Mouse (Mus musculus) MN1 (cell line): ENCODE results near the gene Dstyk.
A peak's percentile ranks its signal among the peaks of the same experiment; 100 is the strongest.

Experiments
- DNase-seq: peaks from one replicate; pipeline ENCODE4 v3.0.0-alpha.2; 2016; ENCODE audit warnings: low spot score

The Dstyk gene

DNA sequence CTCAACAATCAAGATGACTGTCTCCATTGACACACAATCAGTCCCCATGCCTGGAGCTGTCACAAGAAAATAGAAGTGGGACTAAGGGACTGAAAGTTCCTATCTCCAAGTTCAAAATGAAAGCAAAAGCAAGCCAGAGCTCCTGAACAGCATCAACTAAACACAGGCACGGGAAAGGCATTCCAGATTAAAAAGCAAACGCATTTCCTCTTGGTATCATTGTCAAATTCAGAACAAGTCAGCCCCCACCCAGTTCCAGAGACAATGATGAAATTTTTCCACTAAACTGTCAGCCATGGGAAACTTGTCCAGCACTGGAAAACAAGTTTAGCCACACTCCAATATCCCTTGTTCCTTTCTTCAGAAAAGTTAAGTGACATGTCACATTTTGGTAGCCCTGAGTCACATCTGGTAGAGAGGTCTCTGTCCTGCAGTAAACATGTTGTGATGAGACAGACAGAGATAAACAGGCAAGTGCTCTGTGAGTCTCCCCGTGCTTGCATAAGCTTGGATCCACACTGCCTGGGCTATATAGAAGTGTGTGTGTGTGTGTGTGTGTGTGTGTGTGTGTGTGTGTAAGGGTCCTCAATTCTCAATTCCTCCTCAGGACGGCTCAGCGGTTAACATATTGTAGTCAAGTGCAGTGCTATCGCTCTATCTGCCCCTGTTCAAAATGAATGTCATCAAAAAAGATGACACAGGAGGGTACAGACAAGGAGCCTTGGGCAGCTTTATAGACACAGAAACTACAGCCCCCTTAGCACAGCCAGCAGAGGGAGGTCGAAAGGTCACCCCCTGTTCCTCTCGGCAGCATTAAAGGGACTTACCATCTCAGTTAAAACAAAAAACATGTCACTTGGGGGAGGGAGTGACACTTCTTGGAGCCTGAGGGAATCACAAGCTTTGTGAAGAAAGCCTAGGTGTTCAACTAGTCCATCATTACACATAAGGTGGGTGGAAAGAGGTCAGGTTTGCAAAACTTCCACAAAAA lies 28.2 kb upstream of the Dstyk start:
- no peak for DNase-seq

DNA sequence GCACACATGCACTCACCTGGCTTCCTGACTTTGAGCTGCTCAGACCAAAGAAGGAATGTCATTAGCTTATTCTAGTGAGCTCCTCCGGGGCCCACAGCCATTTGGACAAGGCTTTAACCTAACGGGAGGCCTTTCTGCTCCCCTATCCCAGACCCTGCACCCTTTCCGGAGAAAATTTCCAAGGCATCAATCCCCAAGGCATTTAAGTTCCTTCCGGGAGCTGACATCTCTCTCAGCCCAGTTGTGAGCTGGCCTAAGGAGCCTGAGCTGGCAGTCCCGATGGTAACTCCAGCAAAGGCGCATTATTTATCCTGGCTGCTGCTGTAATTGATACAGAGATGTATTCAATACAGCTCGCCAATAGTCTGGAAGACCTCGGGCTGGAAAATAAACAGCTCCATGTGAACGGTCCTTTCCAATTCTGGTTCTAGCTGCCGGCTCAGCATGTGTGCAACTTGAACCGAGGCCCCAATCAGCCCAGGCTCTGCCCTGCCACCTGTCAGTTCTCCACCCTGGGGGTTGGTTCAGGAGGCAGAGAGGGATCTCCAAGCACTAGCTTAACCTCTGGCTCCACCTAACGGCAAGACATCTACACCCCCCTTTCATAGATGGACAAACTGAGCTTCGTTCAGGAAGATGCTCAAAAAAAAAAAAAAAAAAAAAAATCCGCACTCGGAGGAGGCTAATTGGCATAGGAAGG lies 27.3 kb upstream of the Dstyk start:
- peak; percentile 67 for DNase-seq

GRCm38 (mm10) chr1:132390691-132391579 lies 26.4 kb upstream of the Dstyk start, which contains the start of gene Tmcc2:
Tmcc2 (minus strand) TSS chr1:132391281.
- DNase-seq, result peak; percentile 56

DNA sequence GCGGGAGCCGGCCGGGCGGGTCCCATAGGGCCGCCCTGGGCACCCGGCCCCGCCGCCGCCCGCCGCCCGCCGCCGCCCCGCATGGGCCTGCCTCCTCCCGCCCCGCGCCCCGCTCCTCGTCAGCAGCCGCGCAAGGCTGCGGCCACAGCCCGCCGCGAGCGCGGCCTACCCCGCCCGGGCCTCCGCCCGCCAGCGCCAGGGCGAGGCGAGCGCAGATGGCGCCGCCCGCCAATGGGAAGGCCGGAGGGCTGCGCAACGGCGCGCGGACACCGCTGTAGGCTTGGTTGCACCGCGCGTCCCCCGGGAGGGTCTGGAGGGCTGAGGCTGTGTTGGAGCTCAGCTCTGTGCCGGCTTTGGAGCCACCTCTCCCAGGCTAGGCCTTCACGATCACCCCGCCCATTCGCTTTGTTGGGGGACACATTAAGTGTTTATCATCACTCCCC lies 25.8 kb upstream of the Dstyk start:
- DNase-seq, result peak; percentile 90

DNA sequence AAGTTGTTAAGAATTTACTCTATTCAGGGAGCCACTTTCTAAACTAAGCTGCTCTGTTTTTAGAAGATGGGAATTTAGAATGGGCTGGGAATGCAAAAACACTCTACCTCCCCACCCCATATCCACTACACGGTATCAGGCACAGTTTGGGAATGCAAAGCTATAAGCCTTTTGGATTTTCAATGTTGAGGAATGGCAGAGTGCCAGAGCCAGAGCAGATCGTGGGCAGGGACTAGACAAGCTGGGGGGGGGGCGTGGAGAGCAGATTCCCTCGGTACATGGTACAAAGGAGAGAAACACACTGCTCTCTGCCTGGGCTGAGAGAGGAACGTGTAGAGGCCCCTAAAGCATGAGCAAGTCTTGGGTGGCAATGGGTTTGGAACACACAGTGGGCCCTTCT lies 24.5 kb upstream of the Dstyk start:
- no peak for DNase-seq

- DNase-seq, result no peak
Measured at GRCm38 (mm10) chr1:132396705-132397104, 20.6 kb upstream of the Dstyk start.

- DNase-seq, result no peak
Measured at GRCm38 (mm10) chr1:132400538-132400937, 16.8 kb upstream of the Dstyk start.

GRCm38 (mm10) chr1:132401843-132402242 lies 15.5 kb upstream of the Dstyk start:
- DNase-seq, result no peak

DNA sequence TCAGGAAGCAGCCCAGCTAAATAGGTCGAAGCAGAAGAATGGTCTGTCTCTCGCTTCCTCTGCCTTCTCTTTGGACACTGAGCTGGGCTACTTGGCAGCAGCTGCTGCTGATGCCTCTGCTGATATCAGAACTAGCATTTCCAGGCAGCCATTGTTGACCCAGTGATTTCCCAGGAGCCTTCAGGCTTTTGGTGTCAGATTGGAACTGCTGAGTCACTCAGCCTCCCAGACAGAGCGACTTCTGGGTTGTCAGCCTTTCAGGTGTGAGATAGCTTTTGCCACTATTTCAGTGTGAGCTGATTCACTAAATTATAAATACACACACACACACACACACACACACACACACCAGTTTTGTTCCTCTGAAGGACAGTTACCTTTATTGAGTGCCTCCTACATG lies 6.7 kb upstream of the Dstyk start:
- DNase-seq, result peak; percentile 26

GRCm38 (mm10) chr1:132416244-132416942 lies 962 bp upstream of the Dstyk start:
- peak; percentile 24 for DNase-seq

DNA sequence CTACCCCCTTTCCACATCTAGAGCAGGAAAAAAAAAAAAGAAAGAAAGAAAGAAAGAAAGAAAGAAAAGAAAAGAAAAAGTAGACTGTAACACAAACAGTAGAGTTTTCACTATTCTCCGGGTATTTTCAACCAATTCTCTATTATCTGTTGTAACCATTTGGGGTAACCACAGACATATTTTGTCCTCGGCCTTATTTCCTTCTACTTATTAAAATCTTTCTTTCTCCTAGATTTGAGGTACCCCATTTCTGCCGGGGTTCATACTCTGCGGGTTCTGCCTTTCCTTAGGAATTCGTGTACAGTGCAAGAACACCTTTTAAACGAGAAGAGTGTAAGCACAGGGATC lies 438 bp upstream of the Dstyk start:
- DNase-seq, result no peak

GRCm38 (mm10) chr1:132420206-132420605 lies 2.9 kb downstream of the Dstyk start:
- no peak for DNase-seq

DNA sequence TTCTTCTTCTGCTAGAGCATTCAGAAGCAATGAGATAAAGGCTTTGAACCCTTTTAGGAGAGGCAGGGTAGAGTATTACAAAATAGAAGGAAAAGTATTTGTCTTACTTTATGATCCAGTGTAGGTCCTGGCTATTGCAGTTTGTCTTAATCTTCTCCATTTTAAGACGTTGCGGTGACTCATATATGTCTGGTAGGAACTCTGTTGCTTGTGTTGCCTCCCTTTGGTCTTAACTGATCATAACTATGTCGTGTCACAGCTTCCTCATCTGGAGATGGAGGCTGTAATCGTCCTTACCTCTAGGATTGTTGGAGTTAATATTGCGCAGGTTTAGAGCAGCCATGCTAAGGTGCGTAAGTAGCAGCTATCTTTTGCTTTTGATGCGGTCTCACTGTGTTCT lies 3.3 kb downstream of the Dstyk start:
- DNase-seq, result peak; percentile 21

DNA sequence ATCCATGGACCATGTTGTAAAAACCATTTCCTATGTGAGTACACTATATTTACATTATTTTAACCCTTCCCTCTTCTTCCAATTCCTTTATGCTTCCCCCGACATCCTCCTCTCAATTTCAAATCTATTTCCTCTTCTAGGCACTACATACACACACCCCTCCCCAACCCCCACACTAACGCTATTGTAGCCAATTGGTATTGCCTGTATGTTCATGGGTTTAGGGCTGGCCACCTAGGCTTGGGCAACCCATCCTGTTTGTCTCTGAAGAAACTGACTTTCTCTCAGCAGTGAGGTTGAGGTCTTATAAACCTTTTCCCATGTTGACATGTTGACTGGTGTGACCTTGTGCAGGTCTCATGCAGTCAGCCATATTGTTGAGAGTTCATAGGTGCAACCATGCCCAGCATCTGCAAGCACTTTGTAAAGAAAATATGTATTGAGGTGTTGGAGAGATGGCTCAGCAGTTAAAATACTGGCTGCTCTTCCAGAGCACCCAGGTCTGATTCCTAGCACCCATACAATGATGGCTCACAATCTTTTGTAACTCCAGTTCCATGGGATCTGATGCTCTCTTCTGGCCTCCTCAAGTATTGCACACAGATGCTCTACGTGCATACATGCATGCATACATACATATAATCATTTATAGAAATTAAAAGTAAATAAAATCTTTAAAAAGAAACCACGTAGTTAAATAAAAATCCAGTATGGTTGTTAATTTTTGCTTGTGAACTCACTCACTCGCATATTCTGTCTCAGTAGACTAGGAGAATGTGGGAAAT lies 5.7 kb downstream of the Dstyk start:
- no peak for DNase-seq

GRCm38 (mm10) chr1:132425600-132425999 lies 8.2 kb downstream of the Dstyk start:
- DNase-seq, result peak; percentile 41

- peak; percentile 88 for DNase-seq
Measured at GRCm38 (mm10) chr1:132430818-132431217, 13.5 kb downstream of the Dstyk start.

GRCm38 (mm10) chr1:132431716-132432115 lies 14.4 kb downstream of the Dstyk start:
- DNase-seq, result peak; percentile 63

DNA sequence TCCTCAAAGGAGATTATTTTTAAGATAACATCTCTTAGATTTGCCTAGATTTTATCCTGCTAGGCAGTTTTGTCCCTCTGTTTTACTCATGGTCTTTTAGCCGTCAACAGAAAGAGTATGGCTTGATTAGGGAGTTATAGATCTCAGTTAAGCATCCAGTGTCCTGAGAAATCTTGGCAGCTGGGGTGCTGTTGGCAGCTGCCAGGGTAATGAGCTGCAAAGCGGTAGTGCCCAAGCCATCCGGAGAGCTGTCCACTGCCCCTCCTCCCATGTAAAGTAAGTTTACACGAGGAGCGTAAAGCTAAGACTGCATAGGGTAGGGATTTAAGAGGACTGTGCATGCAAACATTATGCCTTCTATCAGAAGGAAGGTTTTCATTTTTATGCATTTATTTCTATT lies 16.0 kb downstream of the Dstyk start:
- DNase-seq, result peak; percentile 19

DNA sequence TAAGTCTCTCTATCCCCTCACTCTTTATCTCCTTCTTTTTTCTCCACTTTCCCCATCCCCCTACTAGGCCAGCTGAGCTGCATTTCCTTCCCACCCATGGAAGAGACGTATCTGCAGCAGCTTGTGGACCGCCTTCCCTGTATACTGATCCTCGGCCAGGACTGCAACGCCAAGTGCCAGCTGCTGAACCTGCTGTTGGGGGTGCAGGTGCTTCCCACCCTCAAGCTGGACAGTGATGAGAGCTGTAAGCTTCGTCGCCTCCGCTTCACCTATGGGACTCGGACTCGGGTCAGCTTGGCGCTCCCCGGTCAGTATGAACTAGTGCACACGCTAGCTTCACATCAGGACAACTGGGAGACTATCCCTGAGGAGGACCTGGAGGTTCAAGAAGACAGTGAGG lies 16.7 kb downstream of the Dstyk start:
- DNase-seq, result no peak

- no peak for DNase-seq
Measured at GRCm38 (mm10) chr1:132436320-132436958, 19.1 kb downstream of the Dstyk start.
